Mouse (Mus musculus) heart, adult 11 months (tissue): ENCODE results near the gene Tll1.
"Not testable (repeated sequence)": the region's sequence is repeated elsewhere in the genome, so short reads cannot be mapped to it uniquely, and the experiment has no call there.

Experiments used
- DNase-seq: peaks from one replicate; pipeline ENCODE4 v3.0.0; 2022

Tll1 gene

GRCm38 (mm10) chr8:64057571-64057970, 148.5 kb downstream of the Tll1 start:
- no peak for DNase-seq

GRCm38 (mm10) chr8:64048556-64048955, 157.5 kb downstream of the Tll1 start:
- DNase-seq, result no peak

GRCm38 (mm10) chr8:64047963-64048505, 158.0 kb downstream of the Tll1 start:
- DNase-seq, result no peak

DNA sequence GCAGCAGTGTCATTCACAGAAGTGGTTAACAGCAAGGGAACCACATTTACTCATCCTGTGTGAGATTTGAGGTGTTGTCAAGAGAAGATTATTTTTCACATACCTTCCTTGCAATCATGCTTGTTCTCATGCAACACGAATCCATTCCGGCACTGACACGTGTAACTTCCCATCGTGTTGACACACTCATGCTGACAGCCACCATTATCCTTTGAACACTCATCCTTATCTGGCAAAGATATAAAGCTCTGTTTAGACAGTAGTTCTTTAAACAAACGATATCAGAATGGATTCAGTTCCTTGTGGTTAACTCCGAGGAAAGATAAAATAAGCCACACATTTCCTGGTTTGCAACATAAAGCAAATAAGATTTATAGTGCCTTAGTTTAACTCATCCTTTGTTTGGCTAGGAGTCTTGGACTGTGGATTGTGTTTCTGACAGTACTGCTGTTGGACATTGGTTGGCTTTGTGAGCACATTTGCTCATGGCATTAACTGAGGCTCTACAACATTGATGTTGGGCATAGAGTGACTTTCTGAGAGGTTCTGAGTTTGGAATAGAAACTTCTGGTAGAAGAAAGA, 164.7 kb downstream of the Tll1 start:
- no peak for DNase-seq

DNA sequence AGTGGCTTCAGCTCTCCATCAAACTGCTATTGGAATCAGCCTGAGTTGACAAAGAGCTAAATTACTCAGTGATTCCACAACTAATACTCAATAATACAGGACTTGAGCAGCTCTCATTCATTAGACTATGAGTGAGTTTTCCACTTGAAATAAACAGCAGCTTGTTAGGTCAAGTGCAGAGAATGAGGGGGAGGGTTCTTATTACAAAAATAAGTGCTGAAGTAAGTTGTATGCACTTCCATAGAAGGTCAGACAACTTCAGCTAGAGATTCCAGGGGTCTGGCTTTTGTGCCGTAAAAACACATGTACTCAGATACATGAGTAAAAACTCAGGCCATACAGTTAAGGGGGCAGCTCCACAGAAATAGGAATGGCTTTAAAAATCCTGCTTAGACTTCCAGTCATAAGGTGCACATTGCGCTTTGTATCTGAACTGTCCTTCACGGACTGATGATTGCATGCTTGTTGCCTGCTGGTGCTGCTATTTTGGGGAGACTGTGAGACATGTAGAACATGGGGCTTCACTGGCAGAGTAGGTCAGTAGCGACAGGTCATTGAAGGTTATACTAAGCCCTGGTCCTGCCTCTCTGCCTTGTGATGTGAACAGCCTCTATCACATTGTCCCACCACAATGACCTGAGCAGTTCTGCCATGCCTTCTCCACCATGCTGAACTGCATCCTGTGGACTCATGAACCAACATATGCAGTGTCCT, 175.2 kb downstream of the Tll1 start:
- peak; percentile 88 for DNase-seq

DNA sequence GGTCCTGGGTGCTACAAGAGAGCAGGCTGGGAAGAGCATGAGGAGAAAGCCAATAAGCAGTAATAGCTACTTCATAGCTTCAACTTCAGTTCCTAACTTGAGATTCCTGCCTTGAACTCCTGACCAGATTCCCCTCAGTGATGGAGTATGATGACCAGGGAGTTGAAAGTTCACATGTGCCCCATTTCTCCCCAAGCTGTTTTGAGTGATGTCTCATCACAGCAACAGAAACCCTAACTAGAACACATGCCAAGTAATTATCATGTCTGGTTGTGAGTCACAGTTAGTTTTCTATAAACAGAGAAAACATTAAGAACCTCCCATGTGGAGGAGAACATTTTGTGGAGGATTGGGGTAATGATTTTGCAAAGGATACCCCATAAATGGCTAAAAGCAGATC, 176.0 kb downstream of the Tll1 start:
- DNase-seq, result no peak

DNA sequence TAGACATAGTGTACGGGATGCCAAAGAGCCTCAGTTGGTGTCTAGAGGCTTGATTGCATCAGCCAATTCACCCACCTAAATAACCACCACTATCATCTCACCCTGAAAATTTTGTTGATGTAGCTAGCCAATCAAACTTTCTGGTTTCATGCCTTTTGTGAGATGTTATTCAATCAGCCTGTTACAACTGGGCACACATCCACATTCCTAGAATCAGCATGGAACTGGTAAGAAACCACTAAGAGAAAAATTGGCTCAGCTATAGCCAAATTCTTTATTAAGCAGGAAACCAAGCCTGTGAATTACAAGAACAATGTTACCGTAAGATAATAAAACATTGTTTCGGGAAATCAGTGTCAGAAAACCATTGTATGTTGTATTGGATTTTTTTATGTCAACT, 176.5 kb downstream of the Tll1 start:
- no peak for DNase-seq

DNA sequence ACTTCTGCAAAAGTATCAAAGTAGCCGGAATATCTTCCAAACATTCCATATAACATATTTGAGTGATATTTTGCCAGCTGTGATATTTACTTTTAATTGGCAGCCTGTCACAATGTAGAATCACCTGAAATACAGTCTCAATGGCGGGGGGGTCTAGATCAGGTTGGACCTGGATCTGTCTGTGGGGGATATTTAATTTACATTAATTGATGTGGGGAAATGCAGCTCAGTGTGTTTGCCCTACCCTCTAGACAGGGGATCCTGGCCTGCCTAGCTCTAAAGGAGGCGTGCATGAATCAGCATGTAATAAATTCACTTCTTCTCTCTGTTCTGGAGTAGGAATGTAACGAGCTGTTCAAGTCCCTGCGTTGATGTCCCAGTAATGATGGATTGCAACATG, 181.7 kb downstream of the Tll1 start:
- no peak for DNase-seq

- no peak for DNase-seq
These were observed 182.5 kb downstream of the Tll1 start for GRCm38 (mm10) chr8:64023579-64023978.

DNA sequence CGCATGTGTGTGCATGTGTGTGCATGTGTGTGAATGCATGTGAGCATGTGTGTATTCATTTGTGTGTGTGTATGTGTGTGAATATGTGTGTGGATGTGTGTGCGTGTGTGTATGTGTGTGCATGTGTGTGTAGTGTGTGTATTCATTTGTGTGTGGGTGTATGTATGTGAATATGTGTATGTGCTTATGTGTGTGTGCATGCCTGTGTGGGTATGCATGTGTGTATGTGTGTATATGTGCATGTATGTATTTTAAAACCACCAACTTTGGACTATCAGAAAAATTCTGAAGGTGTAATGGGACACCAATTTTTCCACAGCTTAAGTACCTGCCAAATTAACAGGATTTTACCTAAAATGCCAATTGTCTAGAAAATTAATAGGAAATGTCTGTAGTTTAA, 183.0 kb downstream of the Tll1 start:
- DNase-seq, result no peak

- not testable (repeated sequence) for DNase-seq
These were observed 235.3 kb downstream of the Tll1 start for GRCm38 (mm10) chr8:63970612-63971391.
